Mouse (Mus musculus) heart, adult 2 months (tissue): ENCODE measurements around the gene Bmper. TPM values are rescaled to one million over a fixed set of nuclear protein-coding genes. Genes with fewer than 3 reads are reported as not detected.

Source experiments
- DNase-seq, 2 experiments: peaks; one replicate each; pipeline ENCODE4 v3.0.0; 2021
- H3K27ac ChIP-seq: fragments of 200-600 bp; 2 replicates; pipeline ENCODE4 v1.8.1; 2022
- H3K27me3 ChIP-seq: fragments of 200-500 bp; 2 replicates; pipeline ENCODE4 v1.6.1; 2012; ENCODE audit warnings: mild to moderate bottlenecking, low read length, inconsistent platforms, mixed read lengths; ENCODE audit not compliant: control insufficient read depth, insufficient read depth
- H3K36me3 ChIP-seq: fragments of 200-500 bp; 2 replicates; pipeline ENCODE4 v1.6.1; 2012; ENCODE audit warnings: low read length, inconsistent platforms; ENCODE audit not compliant: control insufficient read depth, insufficient read depth
- H3K4me1 ChIP-seq: fragments of 200-500 bp; 2 replicates; pipeline ENCODE4 v1.6.1; 2011; ENCODE audit warnings: low read length; ENCODE audit not compliant: control insufficient read depth, insufficient read depth
- H3K4me3 ChIP-seq: fragments of 200-600 bp; 2 replicates; pipeline ENCODE4 v1.8.1; 2022
- H3K79me2 ChIP-seq: fragments of 200-500 bp; replicated peaks from 2 replicates; pipeline ENCODE4 v1.6.1; 2012; ENCODE audit warnings: mild to moderate bottlenecking, inconsistent platforms, low read length, moderate library complexity, mixed read lengths; ENCODE audit not compliant: control insufficient read depth, insufficient read depth
- H3K9ac ChIP-seq: fragments of 200-500 bp; 2 replicates; pipeline ENCODE4 v1.6.1; 2012; ENCODE audit warnings: low read depth, mild to moderate bottlenecking, control low read depth, inconsistent platforms, low read length, mixed read lengths
- CTCF ChIP-seq: fragments of 200-600 bp; IDR thresholded peaks from 2 replicates; pipeline ENCODE4 v1.8.1; 2022; ENCODE audit warnings: antibody characterized with exemption, mild to moderate bottlenecking, moderate library complexity
- EP300 ChIP-seq: fragments of 200-500 bp; IDR thresholded peaks from 2 replicates; pipeline ENCODE4 v1.6.1; 2011; ENCODE audit warnings: low read depth, low read length, control low read depth; ENCODE audit not compliant: insufficient read depth
- POLR2A ChIP-seq: fragments of 200-500 bp; IDR thresholded peaks from 2 replicates; pipeline ENCODE4 v1.6.1; 2011; ENCODE audit warnings: mild to moderate bottlenecking, low read depth, low read length, control low read depth; ENCODE audit not compliant: insufficient read depth
- WGBS: fragments of 180-500 bp; shearing (Covaris S2); methylation state at CpG from one replicate; pipeline ENCODE4 v1.1.7; 2018; 5-methylcytosine and 5-hydroxymethylcytosine counted together
- intact Hi-C: fragments of 180-260 bp; cut with DNase I; formaldehyde crosslinking; loops from one replicate; pipeline ENCODE4 v1.15.1; 2025
- polyA plus RNA-seq: library from polyadenylated mRNA; depleted of rRNA; stranded (reverse); fragments of >200 nt; gene quantifications from 2 replicates; pipeline ENCODE4 v1.2.3, GENCODE M21; 2012
- total RNA-seq, 2 experiments: library from RNA; stranded (reverse); gene quantifications; 2 replicates each; pipeline ENCODE4 v1.2.3; 2021

Gene Bmper
- total and polyA plus RNA-seq, 3 experiments = 1.9 to 4.3 (median 2.6) TPM

DNA sequence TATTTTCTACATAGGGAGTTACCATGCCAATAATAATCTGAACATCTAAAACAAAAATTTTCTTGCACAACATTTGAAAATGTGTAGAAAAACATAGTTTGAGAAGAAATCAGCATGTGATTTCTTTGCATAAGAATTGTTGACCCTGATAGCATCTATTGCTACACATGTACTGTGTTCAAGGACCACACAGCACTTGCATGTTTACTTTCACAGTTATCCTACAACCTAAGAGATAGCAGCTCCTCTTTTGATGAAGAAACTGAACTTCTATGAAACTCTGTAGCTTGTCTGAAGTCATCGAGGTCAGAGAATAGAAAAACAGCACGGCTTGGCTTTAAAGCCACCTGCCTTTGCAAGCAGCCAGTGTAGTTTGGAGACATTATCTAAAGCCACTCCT is 85.0 kb downstream of the Bmper start:
- WGBS = 74% methylated on average over 2 of the region's 2 CpGs
- Histone ChIP-seq H3K27me3 (no peaks in the 10 kb centered on the region), H3K36me3 (no peaks in the 10 kb centered on the region), H3K9ac (no peak overlapping the region), H3K4me3 (no peak overlapping the region), H3K4me1 (no peaks in the 10 kb centered on the region; the same call in 1 of the 2 replicates), H3K27ac (no peak overlapping the region), H3K79me2 (no peaks in the 10 kb centered on the region)
- TF ChIP-seq EP300 = no peak
- TF ChIP-seq CTCF = no peak
- TF ChIP-seq POLR2A = no peak
- intact Hi-C loops = no loop called here
- no peak for DNase-seq

DNA sequence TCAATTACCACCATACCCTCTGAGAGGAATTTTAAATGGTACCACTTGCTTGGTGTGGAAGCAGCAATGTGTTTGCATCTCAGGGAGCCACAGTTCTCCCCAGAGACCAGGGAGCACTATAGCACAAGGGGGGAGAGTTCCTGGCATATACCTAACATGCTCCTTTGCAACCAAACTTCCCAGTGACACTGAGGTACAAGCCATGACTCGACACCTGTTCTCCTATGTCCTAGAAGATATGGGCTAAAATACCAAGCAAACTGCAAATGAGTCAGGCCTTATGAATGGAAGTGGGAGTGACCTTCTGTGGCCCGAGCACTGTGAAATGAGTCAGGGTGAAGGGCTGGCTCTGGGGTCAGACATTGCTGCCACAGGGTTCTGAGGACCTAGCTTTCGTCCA is 88.1 kb downstream of the Bmper start:
- Histone ChIP-seq H3K4me1 (no peaks in the 10 kb centered on the region; the same call in 1 of the 2 replicates), H3K27ac (no peak overlapping the region), H3K27me3 (no peaks in the 10 kb centered on the region), H3K36me3 (no peaks in the 10 kb centered on the region), H3K79me2 (no peaks in the 10 kb centered on the region), H3K9ac (no peak overlapping the region), H3K4me3 (no peak overlapping the region)
- no peak for DNase-seq
- WGBS = 76% methylated on average over 3 of the region's 3 CpGs
- TF ChIP-seq POLR2A = no peak
- no peak for TF ChIP-seq CTCF
- no peak for TF ChIP-seq EP300
- intact Hi-C loops = no loop called here

DNA sequence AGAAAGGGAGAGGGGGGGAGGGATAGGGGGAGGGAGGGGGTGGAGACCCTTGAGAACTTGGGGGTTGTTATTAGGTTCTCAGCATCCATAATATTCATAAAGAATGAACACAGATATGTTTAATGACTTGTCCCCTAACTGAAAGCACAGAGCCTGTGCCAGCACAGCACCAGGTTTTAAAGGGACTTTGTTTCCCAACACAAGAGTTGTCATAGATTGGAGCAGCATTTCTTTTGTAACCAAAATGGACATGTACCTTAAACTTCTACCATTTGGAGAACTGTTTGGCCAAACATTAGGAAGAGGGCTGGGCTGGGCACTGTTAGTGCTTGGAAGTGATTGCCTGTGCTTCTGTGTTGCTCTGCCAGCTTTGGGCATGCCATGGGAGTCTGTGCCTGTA is 89.1 kb downstream of the Bmper start:
- intact Hi-C loops = no loop called here
- no peak for TF ChIP-seq CTCF
- TF ChIP-seq POLR2A = no peak
- TF ChIP-seq EP300 = no peak
- Histone ChIP-seq H3K79me2 (no peaks in the 10 kb centered on the region), H3K4me3 (no peak overlapping the region), H3K4me1 (no peaks in the 10 kb centered on the region; the same call in 1 of the 2 replicates), H3K27ac (no peak overlapping the region), H3K36me3 (no peaks in the 10 kb centered on the region), H3K9ac (no peak overlapping the region), H3K27me3 (no peaks in the 10 kb centered on the region)
- DNase-seq = no peak

DNA sequence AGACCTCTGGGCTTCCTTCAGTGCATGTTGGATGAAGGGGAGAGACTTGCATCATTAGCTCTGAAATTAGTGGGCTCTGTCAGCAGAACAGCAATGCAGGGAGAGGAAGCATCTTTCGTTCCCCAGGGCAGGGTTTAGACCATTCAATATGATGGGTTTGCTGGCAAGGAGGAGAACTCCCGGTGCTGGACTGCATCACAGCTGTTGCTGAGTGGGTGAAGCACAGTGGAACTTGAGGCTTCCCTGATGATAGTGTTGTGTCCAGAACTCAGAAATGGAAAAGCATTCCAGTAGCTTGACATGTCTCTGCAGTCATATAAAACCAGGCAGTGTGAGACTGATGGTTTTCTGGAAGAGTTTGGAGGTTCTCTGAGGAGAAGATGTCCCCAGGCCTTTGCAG is 90.0 kb downstream of the Bmper start:
- DNase-seq = no peak
- Histone ChIP-seq H3K79me2 (no peaks in the 10 kb centered on the region), H3K9ac (no peak overlapping the region), H3K4me1 (no peaks in the 10 kb centered on the region; the same call in 1 of the 2 replicates), H3K36me3 (no peaks in the 10 kb centered on the region), H3K4me3 (no peak overlapping the region), H3K27ac (no peak overlapping the region), H3K27me3 (no peaks in the 10 kb centered on the region)
- 43% methylated on average over 2 of the region's 2 CpGs for WGBS
- intact Hi-C loops = no loop called here
- TF ChIP-seq CTCF (no peak), EP300 (no peak), POLR2A (no peak)

DNA sequence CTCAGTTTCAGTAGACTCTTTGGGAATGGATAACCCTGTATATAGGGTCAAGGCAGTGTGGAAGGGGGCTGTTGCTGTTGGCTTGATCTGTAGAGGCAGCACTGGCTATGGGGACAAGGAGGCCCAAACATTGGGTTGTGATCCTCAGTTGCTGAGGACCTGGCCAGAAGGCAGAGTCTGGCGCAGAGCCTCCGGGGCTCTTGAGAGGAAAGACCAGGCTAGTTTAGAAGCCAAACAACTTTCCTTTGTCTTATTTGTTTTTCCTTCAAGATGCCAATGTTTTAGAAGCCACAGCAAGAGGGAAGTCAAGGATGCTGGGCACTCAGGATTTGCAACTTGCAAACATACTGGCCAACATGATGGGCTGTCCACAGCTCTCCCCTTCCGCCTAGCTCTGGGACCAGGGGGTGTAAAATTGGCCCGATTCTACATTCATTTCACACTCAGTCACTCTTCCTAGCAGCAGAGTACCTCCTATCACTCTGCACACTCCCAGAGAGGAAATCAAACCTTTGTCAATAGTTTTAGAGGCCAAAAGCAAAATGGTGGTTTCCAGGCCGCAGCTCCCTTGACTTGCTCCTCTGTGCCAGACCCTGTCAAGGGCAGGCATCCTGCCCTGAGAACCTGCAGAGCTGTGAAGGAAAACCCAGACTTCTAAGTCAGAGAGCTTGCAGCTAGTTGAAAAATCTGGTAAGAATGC is 92.9 kb downstream of the Bmper start:
- 77% methylated on average over 5 of the region's 5 CpGs for WGBS
- H3K27ac ChIP-seq = no peak overlapping the region
- intact Hi-C loops = no loop called here
- peak; percentile 33 to 46 for DNase-seq
- no peaks in the 10 kb centered on the region for H3K79me2 ChIP-seq
- TF ChIP-seq EP300 (no peak), CTCF (no peak), POLR2A (no peak)
- H3K4me1 ChIP-seq = no peaks in the 10 kb centered on the region; the same call in 1 of the 2 replicates
- no peaks in the 10 kb centered on the region for H3K27me3 ChIP-seq
- no peak overlapping the region for H3K9ac ChIP-seq
- H3K36me3 ChIP-seq = no peaks in the 10 kb centered on the region
- no peak overlapping the region for H3K4me3 ChIP-seq

DNA sequence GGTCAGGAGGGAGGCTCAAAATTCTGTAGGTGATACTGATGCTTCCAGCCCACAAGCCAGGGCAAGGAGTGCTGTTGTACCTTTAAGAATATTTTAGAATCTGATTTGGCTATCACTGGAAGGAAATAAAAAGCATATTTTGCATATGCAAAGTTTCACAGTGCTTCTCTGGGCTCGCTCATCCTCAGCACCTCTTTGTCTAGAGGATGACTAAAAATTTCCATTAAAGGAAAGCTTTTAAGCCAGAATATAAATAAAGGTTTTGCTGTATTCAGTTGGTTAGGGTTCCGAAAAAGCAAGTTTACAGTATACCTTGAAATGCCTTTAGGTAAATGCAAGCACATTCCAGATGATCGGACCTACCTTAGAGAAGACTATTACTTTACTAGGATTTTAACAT is 105.0 kb downstream of the Bmper start:
- H3K4me3 ChIP-seq = no peak overlapping the region
- no peaks in the 10 kb centered on the region for H3K4me1 ChIP-seq
- H3K36me3 ChIP-seq = no peaks in the 10 kb centered on the region
- TF ChIP-seq POLR2A = no peak
- no peak for TF ChIP-seq EP300
- TF ChIP-seq CTCF = no peak
- no peaks in the 10 kb centered on the region for H3K79me2 ChIP-seq
- DNase-seq = no peak
- no peak overlapping the region for H3K9ac ChIP-seq
- intact Hi-C loops = no loop called here
- H3K27ac ChIP-seq = no peak overlapping the region
- WGBS = 81% methylated on average over 3 of the region's 3 CpGs
- no peaks in the 10 kb centered on the region for H3K27me3 ChIP-seq
